Mouse (Mus musculus) spleen, adult 12 weeks (tissue): ENCODE measurements around the gene Chn2.

Source experiments
- DNase-seq: peaks from one replicate; pipeline ENCODE4 v3.0.0; 2022; ENCODE audit warnings: low spot score

The Chn2 gene

DNA sequence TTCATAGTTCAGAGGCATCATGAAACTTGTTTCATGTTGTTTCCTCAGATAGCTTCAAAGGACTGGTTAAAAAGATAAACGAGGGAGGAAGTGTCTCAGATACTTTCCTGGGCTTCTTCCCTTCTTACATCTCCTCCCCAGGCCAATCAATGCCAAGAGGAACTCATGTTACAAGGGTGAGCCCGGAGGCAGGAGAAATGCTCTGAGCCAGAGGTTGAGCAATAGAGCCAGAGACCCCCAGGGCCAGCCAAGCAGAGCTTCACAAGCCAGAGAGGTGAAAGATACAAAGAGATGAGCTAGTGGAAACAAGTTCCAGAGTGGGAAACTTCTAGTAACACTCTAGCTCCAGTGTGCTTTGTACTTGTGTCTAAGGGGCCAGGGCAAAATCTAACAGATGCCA is 38.9 kb downstream of the Chn2 start:
- no peak for DNase-seq

DNA sequence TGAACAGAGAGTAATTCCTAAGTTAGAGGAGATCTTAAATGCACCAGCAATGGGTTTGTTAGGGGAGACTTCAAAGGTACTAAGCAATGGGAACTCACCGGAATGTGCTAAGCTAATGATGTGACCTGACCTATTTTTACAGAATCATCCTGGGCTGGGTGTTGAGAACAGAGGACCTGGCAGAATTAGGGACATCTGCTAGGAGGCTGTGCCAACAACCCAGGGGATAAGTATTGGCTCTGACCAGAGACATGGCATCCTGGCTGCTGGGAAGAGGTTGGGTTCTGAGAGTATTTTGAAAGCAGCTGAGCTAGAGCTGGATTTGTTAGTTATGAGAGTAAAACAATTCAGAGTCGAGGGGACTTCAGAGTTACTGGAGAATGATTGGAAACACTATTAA is 40.5 kb downstream of the Chn2 start:
- no peak for DNase-seq

- DNase-seq: no peak
Measured at GRCm38 (mm10) chr6:54080518-54081285, 41.3 kb downstream of the Chn2 start.

DNA sequence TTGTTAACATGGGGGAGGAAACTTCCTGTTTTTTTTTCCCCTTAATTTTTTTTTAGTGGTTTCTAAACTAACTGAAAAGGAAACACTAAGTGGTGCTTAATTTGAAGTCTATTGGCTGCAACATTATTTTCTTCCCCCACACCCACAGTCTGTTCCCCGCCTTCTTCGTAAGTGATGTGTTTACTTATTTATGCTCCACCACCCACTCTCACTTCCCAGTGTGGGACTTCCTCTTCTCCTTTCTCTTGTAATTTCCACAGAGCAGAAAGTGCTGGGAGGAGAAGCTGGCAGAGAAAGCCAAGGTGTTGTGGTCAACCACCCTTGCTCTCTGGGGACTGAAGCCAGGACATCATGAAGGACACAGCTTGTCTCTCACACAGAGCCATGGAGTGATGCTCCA is 43.2 kb downstream of the Chn2 start:
- DNase-seq: no peak

- DNase-seq: no peak
Measured at GRCm38 (mm10) chr6:54084046-54084445, 44.7 kb downstream of the Chn2 start.

DNA sequence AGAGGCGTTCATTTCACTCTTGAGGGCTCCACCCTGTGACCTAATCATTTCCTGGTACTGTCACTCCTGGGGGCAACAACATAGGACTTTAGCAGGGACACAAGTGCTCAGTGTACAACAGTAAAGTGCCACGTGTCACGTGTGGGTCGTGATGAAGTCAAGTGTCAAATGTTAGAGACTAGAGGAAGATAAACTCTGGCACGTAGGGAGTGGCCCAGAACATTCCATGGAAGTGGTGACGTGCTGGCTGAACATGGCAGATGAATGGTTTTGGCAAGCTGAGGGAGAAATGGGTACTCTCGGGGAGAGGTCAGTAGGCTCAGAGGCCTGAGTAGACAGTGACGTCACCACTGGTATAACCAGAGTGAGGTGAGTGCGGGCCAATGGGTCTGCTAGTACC is 45.7 kb downstream of the Chn2 start:
- DNase-seq: no peak

- DNase-seq: no peak
Measured at GRCm38 (mm10) chr6:54088168-54088567, 48.8 kb downstream of the Chn2 start.

- no peak for DNase-seq
Measured at GRCm38 (mm10) chr6:54090822-54091221, 51.5 kb downstream of the Chn2 start.

DNA sequence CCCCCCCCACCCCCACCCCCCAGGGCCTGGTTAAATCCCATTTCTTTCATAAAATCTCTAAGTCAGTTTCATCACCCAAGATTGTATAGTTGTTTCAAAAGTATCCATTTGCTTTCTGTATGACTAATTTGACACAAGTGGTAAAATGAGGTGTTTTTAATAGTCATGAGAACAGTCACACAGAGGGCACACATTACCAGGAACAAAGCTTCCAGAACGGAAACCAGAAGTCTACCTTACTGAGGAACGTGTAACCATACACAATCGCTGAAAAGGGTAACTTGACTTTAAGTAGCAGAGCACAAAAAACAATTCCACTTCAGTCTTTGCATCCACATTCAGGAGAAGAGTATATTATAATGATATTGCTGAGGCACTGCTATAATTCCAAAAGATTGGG is 53.6 kb downstream of the Chn2 start:
- DNase-seq: no peak

GRCm38 (mm10) chr6:54096147-54096761 is 56.9 kb downstream of the Chn2 start:
- DNase-seq: no peak

GRCm38 (mm10) chr6:54096836-54097235 is 57.5 kb downstream of the Chn2 start:
- DNase-seq: no peak

GRCm38 (mm10) chr6:54098339-54098738 is 59.0 kb downstream of the Chn2 start:
- no peak for DNase-seq

DNA sequence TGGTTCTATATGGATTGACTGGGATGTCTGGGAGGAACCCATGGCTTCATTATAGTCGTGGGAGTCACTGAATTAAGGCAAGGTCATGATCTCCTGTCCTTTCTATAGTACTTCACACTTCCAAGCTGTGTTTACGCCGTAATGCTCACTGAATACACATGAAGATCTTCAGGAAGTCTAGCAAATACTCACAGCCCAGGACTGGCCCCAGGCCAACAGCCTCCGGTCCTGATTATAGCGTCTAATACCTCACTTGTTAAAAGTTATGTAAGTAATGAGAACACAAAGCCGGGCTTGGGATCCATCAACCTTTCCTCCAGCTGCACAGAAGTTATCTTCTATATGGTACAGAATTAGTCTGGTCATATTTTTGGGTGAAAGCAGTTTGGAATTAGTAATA is 60.3 kb downstream of the Chn2 start:
- DNase-seq: no peak

GRCm38 (mm10) chr6:54102210-54102609 is 62.9 kb downstream of the Chn2 start:
- DNase-seq: no peak

GRCm38 (mm10) chr6:54103276-54103975 is 64.1 kb downstream of the Chn2 start:
- DNase-seq: no peak

GRCm38 (mm10) chr6:54111416-54111984 is 72.1 kb downstream of the Chn2 start:
- DNase-seq: no peak

- DNase-seq: no peak
Measured at GRCm38 (mm10) chr6:54113338-54113737, 74.0 kb downstream of the Chn2 start.

DNA sequence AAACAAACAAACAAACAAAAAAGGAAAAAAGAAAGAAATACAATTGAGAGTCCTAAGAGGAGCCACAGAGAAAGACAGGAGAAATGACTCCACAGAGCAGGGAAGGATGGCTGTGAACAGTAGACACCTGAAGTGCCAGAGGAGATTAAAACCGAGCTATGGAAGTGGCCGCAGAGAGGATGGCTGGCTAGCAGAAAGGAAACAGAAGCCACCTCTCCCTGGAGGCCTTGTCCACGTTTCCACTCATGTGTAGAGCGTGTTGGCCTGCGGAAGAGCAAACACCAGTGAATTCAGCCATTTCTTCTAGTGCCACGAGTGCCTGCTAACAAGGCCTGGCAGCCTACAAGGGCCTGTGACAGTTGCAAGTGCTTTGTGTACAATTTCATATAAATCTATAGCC is 75.1 kb downstream of the Chn2 start:
- no peak for DNase-seq

GRCm38 (mm10) chr6:54116299-54116698 is 76.9 kb downstream of the Chn2 start:
- DNase-seq: no peak

DNA sequence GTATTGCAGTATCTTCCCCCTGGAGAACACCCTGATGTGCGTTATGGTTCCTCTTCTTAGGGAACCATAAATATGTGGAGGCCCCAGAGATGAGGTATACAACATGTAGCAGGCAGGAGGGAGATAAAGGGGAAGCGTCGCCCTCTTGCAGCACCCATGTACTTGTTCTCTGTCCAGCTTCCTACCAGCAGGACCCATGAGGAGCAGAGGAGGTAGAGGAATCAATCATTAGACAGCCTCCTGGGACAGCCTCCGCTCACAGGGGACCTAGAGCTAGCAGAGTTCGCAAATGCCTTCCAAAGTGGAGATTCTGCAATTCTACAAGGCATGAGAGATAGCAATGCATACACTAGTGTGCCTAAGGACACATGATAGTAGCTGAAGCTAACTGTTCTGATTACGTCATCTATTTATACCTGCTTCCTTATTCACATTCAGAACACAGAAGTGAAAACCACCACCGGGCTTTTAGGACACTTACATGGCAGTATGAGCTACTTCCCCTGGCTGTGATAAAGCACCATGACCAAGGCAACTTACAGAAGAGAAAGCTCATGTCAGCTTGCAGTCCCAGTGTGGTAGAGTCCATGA is 77.7 kb downstream of the Chn2 start:
- DNase-seq: peak; percentile 6

GRCm38 (mm10) chr6:54118395-54118794 is 79.0 kb downstream of the Chn2 start:
- DNase-seq: no peak

GRCm38 (mm10) chr6:54118897-54119296 is 79.5 kb downstream of the Chn2 start:
- no peak for DNase-seq

DNA sequence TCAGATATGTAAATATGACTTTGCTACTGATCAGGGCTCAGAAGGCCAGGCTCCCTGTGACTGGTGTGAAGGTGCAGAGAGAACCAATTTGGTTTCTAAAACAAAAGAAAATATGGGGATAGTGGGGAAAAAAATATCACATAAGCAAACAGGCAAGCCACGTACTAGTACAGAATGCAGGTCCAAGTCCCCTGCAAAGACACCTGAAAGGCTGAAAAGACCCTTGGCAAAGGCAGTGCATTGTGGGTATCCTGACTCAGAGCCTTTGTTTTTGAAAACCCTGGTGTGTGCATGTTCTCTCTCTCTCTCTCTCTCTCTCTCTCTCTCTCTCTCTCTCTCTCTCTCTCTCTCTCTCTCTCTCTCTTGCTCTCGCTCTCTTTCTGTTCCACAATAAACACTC is 80.1 kb downstream of the Chn2 start:
- DNase-seq: no peak
